Mouse (Mus musculus) E14TG2a.4 (cell line): ENCODE measurements around the gene Impdh1.

Source experiments
- H3K27me3 ChIP-seq: 2 replicates; pipeline ENCODE4 v1.6.1; 2014; ENCODE audit warnings: low read length, control low read depth; ENCODE audit not compliant: insufficient read depth
- H3K36me3 ChIP-seq: 2 replicates; pipeline ENCODE4 v1.6.1; 2014; ENCODE audit warnings: low read length, control low read depth; ENCODE audit not compliant: insufficient read depth
- H3K4me1 ChIP-seq: replicated peaks from 2 replicates; pipeline ENCODE4 v1.6.1; 2014; ENCODE audit warnings: low read depth, low read length, control low read depth
- H3K4me3 ChIP-seq: replicated peaks from 2 replicates; pipeline ENCODE4 v1.5.1; 2014; ENCODE audit warnings: mild to moderate bottlenecking, low read length
- H3K9me3 ChIP-seq: 2 replicates; pipeline ENCODE4 v1.6.1; 2014; ENCODE audit warnings: low read length, control low read depth
- CTCF ChIP-seq: conservative IDR thresholded peaks from 2 replicates; pipeline ENCODE4 v1.5.1; 2014; ENCODE audit warnings: low read length
- NANOG ChIP-seq: IDR thresholded peaks from 2 replicates; pipeline ENCODE4 v1.6.1; 2014; ENCODE audit warnings: borderline replicate concordance, low read length, mixed read lengths
- POU5F1 ChIP-seq: IDR thresholded peaks from 2 replicates; pipeline ENCODE4 v1.6.1; 2014; ENCODE audit warnings: low read length, borderline replicate concordance

Impdh1 gene

DNA sequence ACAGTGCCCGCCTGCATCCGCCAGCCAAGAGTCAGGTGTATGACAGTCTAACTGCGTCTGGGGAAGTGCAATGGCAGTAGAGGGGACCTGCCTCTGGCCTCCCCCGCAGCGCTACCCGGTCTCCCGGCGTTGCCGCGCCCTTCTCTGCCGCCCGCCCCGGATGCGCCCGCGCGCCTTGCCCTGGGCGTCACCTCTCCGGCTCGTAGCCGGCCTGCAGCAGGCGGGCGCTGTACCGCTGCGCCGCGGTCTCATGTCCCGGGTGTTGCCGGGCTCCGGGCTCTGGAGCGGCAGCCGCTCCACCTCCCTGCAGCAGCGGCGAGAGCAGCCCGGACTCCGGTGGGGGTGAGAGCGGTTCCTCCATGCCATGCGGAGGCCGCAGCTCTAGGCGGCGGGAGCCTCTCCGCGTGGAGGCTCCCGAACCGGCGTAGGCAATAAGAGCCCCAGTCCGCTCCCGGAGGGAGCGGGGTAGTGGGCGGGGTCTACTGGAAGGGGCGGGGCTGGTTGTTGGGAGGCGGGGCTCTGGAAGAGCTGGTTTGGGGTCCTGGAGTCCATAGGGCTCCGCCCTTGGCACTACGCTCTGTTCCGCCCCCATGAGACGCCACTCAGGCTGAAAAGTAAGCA is at the start of gene Impdh1:
TSS of gene Impdh1 (minus strand) at position 484 of the 621 bp plus-strand sequence.
- H3K9me3 ChIP-seq = no peaks in the 10 kb centered on the region
- H3K4me1 ChIP-seq = peaks cover 39% of the 10 kb centered on the region
- H3K4me3 ChIP-seq = peak within 1 kb of the TSS; percentile 95
- H3K27me3 ChIP-seq = peaks cover 48% of the 10 kb centered on the region
- TF ChIP-seq NANOG (no peak), POU5F1 (no peak), CTCF (no peak)
- no peaks in the 10 kb centered on the region for H3K36me3 ChIP-seq

DNA sequence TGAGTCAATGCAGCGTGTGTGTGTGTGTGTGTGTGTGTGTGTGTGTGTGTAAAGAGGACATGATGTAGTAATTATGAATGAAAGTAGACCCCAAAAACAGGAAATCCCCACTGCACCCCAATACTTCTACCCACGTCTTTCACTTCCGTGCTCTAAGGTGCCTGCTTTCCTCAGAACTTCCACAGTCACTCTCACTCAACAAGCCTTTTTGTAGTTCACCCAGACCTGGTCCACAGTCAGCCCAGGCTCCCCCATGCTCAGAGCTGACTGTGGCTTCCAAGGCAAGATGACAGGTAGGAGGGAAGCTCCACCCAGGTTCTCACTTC is 48.3 kb upstream of the Impdh1 start:
- Histone ChIP-seq H3K27me3 (peaks cover 28% of the 10 kb centered on the region), H3K4me1 (no peaks in the 10 kb centered on the region), H3K9me3 (no peaks in the 10 kb centered on the region), H3K4me3 (no peak overlapping the region), H3K36me3 (no peaks in the 10 kb centered on the region)
- no peak for TF ChIP-seq CTCF
- TF ChIP-seq NANOG = no peak
- no peak for TF ChIP-seq POU5F1

DNA sequence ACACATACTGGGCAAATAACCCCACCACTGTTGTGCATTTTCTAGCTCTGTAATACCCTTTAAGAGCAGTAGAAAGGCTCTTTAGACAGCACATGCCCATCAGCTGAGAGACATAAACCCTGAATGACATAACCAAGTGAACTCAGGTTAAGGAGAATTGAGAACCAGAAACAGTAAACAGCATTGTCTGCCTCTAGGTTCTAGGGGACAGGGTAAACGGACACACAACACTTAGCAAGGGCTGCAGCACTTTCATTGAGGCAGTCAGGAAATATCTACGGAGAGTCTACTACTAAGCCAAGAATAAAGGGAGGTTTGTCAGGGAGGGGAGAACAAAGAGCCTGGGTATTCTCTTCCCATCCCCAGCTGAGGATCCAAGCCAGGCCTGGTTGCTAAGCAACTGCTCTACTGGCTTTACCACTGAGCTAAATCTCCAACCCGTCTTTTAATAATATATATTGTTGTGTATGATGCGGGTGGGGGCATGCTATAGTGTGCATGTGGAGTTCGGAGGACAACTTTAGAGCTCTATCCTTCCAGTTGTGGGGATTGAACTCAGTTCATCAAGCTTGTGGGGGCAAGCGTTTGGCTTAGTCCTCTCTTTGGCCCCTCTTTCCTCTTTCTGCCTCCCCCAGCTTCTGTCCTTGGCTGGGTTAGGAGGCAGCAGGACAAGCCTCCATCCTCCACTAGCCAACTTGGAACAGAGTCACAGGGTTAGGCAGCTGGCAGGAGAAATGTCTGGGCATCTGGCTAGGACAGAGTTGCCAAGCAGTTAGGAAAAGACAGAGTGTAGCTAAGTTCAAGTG is 47.7 kb upstream of the Impdh1 start:
- peaks cover 30% of the 10 kb centered on the region for H3K27me3 ChIP-seq
- H3K4me3 ChIP-seq = no peak overlapping the region
- H3K36me3 ChIP-seq = no peaks in the 10 kb centered on the region
- H3K4me1 ChIP-seq = no peaks in the 10 kb centered on the region
- no peak for TF ChIP-seq POU5F1
- TF ChIP-seq NANOG = no peak
- no peak for TF ChIP-seq CTCF
- H3K9me3 ChIP-seq = no peaks in the 10 kb centered on the region

DNA sequence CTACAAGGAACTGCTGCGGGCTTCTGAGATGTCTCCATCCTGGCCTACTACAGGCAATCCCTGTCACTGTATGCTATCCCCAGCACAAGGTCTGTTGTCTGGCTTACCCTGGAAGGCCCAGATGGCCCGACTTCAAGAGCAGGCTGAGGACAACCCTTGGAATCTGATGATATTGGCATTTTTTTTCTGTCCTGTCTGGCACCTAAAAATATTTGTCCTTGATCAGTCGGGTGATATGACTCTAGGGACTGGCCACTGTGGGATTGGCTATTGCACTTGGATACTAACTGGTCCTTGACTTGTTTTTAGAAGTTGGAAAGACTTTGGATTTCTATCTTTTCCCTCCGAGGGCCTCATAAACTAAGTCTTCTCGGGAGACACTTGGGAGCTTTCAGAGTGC is 45.7 kb upstream of the Impdh1 start:
- peaks cover 29% of the 10 kb centered on the region for H3K27me3 ChIP-seq
- H3K36me3 ChIP-seq = no peaks in the 10 kb centered on the region
- TF ChIP-seq POU5F1 (no peak), CTCF (no peak), NANOG (no peak)
- H3K4me3 ChIP-seq = no peak overlapping the region
- no peaks in the 10 kb centered on the region for H3K9me3 ChIP-seq
- no peaks in the 10 kb centered on the region for H3K4me1 ChIP-seq

DNA sequence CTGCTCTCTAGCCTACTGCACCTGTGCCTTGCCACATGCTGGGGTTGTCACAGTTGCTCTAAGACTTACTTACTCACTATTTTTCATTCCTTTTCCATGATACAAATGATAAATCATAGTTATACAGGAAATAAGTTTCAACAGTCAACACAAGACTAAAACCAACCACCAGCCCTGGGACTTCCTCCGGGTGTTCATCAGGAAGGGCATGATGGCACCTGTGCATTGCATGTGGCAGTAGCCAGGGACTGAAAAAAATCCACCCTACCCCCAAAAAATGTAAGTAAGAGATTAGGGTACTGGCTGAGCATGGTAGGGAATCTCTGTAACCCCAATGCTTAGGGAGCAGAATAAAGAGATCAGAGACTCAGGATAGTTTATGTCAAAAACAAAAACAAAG is 43.3 kb upstream of the Impdh1 start:
- Histone ChIP-seq H3K36me3 (no peaks in the 10 kb centered on the region), H3K9me3 (no peaks in the 10 kb centered on the region), H3K27me3 (peaks cover 22% of the 10 kb centered on the region), H3K4me1 (no peaks in the 10 kb centered on the region), H3K4me3 (no peak overlapping the region)
- TF ChIP-seq NANOG (no peak), CTCF (no peak), POU5F1 (no peak)

DNA sequence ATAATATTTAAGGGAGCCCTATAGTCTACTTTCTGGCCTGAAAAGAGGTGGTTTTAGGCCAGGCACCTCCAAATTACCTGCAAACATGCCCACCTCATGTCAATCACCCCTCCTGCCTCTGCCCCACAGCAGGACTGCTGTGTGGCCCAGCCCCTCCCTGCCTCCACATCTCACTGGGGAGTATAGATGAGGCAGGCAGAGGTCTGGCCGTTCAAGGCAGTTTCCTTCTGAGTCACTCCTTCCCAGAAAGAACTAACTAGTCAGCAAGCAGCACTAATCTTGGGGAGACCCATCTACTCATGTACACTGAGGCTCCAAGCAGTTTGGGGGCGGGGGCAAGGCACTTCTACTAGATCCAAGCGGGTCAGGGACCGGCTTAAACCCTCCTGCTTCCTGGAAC is 30.9 kb upstream of the Impdh1 start:
- Histone ChIP-seq H3K4me1 (peaks cover 46% of the 10 kb centered on the region), H3K36me3 (no peaks in the 10 kb centered on the region), H3K4me3 (no peak overlapping the region), H3K27me3 (no peaks in the 10 kb centered on the region), H3K9me3 (no peaks in the 10 kb centered on the region)
- no peak for TF ChIP-seq CTCF
- no peak for TF ChIP-seq NANOG
- TF ChIP-seq POU5F1 = no peak

DNA sequence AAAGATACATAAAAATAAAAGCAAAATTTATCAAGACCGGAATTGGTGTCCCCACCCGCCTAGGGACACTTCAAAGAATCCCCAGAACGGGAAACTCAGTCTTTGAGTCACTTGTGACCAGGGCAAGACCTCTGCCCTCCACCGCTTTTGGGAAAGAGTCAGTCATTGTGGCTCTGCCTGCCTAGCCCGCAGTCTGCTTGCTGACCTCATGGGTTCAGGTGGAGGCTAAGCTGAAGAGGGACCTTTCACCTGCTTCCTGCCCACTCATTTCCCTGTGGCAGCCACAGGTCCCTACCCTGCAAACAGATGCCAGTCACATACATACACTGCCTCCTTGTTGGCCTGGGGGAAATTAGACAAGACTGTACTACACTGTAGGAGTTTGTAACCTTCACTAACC is 30.4 kb upstream of the Impdh1 start:
- Histone ChIP-seq H3K27me3 (no peaks in the 10 kb centered on the region), H3K36me3 (no peaks in the 10 kb centered on the region), H3K9me3 (no peaks in the 10 kb centered on the region), H3K4me1 (peaks cover 50% of the 10 kb centered on the region), H3K4me3 (no peak overlapping the region)
- TF ChIP-seq CTCF = no peak
- no peak for TF ChIP-seq NANOG
- TF ChIP-seq POU5F1 = no peak

DNA sequence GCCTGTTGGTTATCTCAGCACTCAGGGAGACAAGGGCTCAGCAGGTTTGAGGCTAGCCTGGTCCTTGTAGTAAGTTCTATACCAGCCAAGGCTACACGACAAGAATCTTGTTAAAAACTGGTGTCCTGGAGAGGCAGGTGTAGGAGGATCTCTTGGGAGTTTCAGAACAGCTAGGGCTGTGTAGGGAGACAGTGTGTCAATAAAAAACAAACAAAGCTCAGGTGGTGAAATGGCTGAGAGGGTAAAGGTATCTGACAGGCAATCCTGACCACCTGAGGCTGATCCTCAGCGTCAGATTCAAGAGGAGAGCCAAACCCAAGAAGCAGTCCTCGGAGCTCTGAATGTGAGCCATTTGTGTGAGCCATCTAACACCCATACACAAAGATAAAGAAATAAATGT is 30.0 kb upstream of the Impdh1 start:
- H3K36me3 ChIP-seq = no peaks in the 10 kb centered on the region
- H3K4me1 ChIP-seq = peaks cover 52% of the 10 kb centered on the region
- no peaks in the 10 kb centered on the region for H3K27me3 ChIP-seq
- no peak for TF ChIP-seq NANOG
- TF ChIP-seq POU5F1 = no peak
- TF ChIP-seq CTCF = no peak
- no peak overlapping the region for H3K4me3 ChIP-seq
- H3K9me3 ChIP-seq = no peaks in the 10 kb centered on the region
